Mouse (Mus musculus) ES-Bruce4 (cell line): ENCODE data around the gene Smarcd1.

Experiments
- CTCF ChIP-seq: IDR thresholded peaks from one replicate; pipeline ENCODE4 v1.8.1; 2011; ENCODE audit warnings: low read depth, low read length
- POLR2A ChIP-seq: IDR thresholded peaks from one replicate; pipeline ENCODE4 v1.8.1; 2011; ENCODE audit warnings: low read length; ENCODE audit not compliant: insufficient read depth

GRCm38 (mm10) chr15:99691976-99692375 lies 10.0 kb upstream of the Smarcd1 start:
- TF ChIP-seq CTCF (no peak), POLR2A (no peak)
